Mouse (Mus musculus) MEL (cell line): ENCODE measurements around the gene Hnrnph1.

Experiments used
- CHD2 ChIP-seq: IDR thresholded peaks from 2 replicates; pipeline ENCODE4 v1.6.1; 2011; ENCODE audit warnings: low read length, improper control_type of control experiment
- CTCF ChIP-seq, 3 experiments: IDR thresholded peaks in 2 of 3; conservative IDR thresholded peaks in 1 of 3; 2 replicates each; pipeline ENCODE4 v1.5.1; 2011 to 2012; ENCODE audit warnings: low read length in 3 of 3, low read depth in 2 of 3, mild to moderate bottlenecking in 2 of 3, improper control_type of control experiment in 1 of 3, inconsistent platforms in 1 of 3, mixed read lengths in 1 of 3, moderate library complexity in 1 of 3; ENCODE audit not compliant: control insufficient read depth in 1 of 3, insufficient read depth in 1 of 3, poor library complexity in 1 of 3, severe bottlenecking in 1 of 3
- E2F4 ChIP-seq: IDR thresholded peaks from 2 replicates; pipeline ENCODE4 v1.6.1; 2011; ENCODE audit warnings: low read depth, low read length, improper control_type of control experiment, borderline replicate concordance
- EP300 ChIP-seq, 2 experiments: IDR thresholded peaks; 2 replicates each; pipeline ENCODE4 v1.6.1; 2011; ENCODE audit warnings: improper control_type of control experiment in 2 of 2, low read length in 2 of 2, low read depth in 1 of 2, mild to moderate bottlenecking in 1 of 2
- ETS1 ChIP-seq: IDR thresholded peaks from 2 replicates; pipeline ENCODE4 v1.6.1; 2012; ENCODE audit warnings: low read depth, mild to moderate bottlenecking, inconsistent platforms, low read length, improper control_type of control experiment, moderate library complexity
- GATA1 ChIP-seq: IDR thresholded peaks from 2 replicates; pipeline ENCODE4 v1.6.1; 2011; ENCODE audit warnings: low read depth, low read length, improper control_type of control experiment
- HCFC1 ChIP-seq: IDR thresholded peaks from 2 replicates; pipeline ENCODE4 v1.6.1; 2012; ENCODE audit warnings: low read depth, mild to moderate bottlenecking, inconsistent platforms, low read length, improper control_type of control experiment, moderate library complexity
- JUND ChIP-seq: IDR thresholded peaks from 2 replicates; pipeline ENCODE4 v1.6.1; 2011; ENCODE audit warnings: low read depth, mild to moderate bottlenecking, improper control_type of control experiment, low read length
- KAT2A ChIP-seq: conservative IDR thresholded peaks from 2 replicates; pipeline ENCODE4 v1.6.1; 2012; ENCODE audit warnings: low read depth, low read length, improper control_type of control experiment, inconsistent platforms
- MAX ChIP-seq: IDR thresholded peaks from 2 replicates; pipeline ENCODE4 v1.6.1; 2011; ENCODE audit warnings: low read length, improper control_type of control experiment
- MXI1 ChIP-seq: IDR thresholded peaks from 2 replicates; pipeline ENCODE4 v1.6.1; 2011; ENCODE audit warnings: mild to moderate bottlenecking, low read depth, low read length, improper control_type of control experiment
- POLR2A ChIP-seq, 2 experiments: IDR thresholded peaks; 2 replicates each; pipeline ENCODE4 v1.6.1; 2011 to 2012; ENCODE audit warnings: low read length in 2 of 2, mild to moderate bottlenecking in 2 of 2, control low read depth in 1 of 2, improper control_type of control experiment in 1 of 2, low read depth in 1 of 2, moderate library complexity in 1 of 2; ENCODE audit not compliant: control insufficient read depth in 1 of 2, insufficient read depth in 1 of 2, poor library complexity in 1 of 2
- RAD21 ChIP-seq: IDR thresholded peaks from 2 replicates; pipeline ENCODE4 v1.6.1; 2011; ENCODE audit warnings: mild to moderate bottlenecking, low read depth, low read length, improper control_type of control experiment

DNA sequence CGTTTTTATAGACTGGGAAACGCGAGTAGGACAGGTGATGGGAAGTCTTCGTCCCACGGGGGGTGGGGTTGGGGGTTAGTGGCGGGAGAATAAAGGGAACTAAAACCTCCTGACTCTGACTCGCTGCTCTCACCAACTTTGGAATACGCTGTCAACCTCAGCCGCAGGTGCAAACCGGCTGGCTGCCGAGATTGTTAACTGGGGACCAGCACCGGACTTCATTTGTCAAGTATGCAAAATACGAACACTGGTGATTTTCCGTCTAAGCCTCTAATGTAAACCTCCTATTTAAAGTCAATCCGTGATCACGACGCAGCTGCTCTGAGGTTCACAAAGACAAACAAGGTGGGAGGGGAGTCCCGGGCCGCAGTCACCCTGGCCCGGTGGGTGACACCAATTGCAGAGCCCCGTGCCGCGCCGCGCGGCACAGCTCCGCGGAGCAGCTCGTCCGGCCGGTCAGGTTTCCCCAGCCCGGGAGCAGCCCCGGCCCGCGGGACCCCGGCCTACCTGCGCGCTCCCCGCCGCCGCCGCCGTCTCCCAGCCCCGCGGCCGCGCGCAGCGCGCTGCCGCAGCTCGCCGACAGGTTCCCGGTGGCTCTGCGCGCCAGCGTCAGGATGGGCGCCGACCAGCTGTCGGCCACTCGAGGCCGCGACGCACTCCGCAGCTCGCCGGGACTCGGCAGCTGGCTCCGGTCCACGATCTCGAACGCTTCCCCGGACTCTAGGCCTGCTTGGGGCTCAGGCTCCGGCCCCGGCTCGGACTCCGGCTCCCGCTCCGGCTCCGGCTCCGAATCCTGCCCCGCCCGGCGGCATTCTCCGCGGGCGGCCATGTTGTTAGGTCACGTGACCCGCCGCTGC, 53.7 kb downstream of the Hnrnph1 start, which contains the start of gene Rufy1:
- TF ChIP-seq JUND (no peak), CTCF (IDR thresholded peaks at IDR 0.05 in 2 of 3, conservative IDR thresholded peaks at IDR 0.05 in 1 of 3; ENCODE audit: control insufficient read depth in 1 of 3, insufficient read depth in 1 of 3, low read depth in 2 of 3, low read length in 3 of 3, poor library complexity in 1 of 3, severe bottlenecking in 1 of 3) (no peak), CHD2 (no peak), MXI1 (no peak), GATA1 (no peak), E2F4 (0 out of 2 replicates have a peak, but pooled peaks have one; percentile 71), RAD21 (no peak), ETS1 (peak; percentile 17), KAT2A (no peak; the same call in 1 of the 2 replicates), POLR2A (IDR thresholded peaks at IDR 0.05; ENCODE audit: control insufficient read depth in 1 of 2, insufficient read depth in 1 of 2, low read depth in 1 of 2, low read length in 2 of 2, poor library complexity in 1 of 2) (peak in 1 of 2 experiments; percentile 91; a peak in 3 of 4 replicates), EP300 (IDR thresholded peaks at IDR 0.05; ENCODE audit: low read depth in 1 of 2, low read length in 2 of 2) (peak in 1 of 2 experiments; percentile 39; a peak in 1 of 4 replicates), MAX (peak; percentile 91), HCFC1 (peak; percentile 72; the same call in 1 of the 2 replicates)
